Mouse (Mus musculus) myocyte (in vitro differentiated cells): ENCODE measurements around the gene Itpk1.

Experiments
- CEBPB ChIP-seq: IDR thresholded peaks from 2 replicates; pipeline ENCODE4 v1.6.1; 2011; ENCODE audit warnings: mild to moderate bottlenecking, moderate library complexity; ENCODE audit not compliant: poor library complexity, insufficient read depth, severe bottlenecking
- E2F4 ChIP-seq: IDR thresholded peaks from one replicate; pipeline ENCODE4 v1.6.1; 2011; ENCODE audit warnings: mild to moderate bottlenecking, control low read depth, moderate library complexity; ENCODE audit not compliant: insufficient read depth
- MAX ChIP-seq: IDR thresholded peaks from one replicate; pipeline ENCODE4 v1.6.1; 2011; ENCODE audit warnings: low read depth, mild to moderate bottlenecking, control low read depth
- MYOG ChIP-seq, 3 experiments: IDR thresholded peaks; one replicate each; pipeline ENCODE4 v1.6.1; 2011; ENCODE audit warnings: control low read depth in 2 of 3, low read depth in 2 of 3, mild to moderate bottlenecking in 2 of 3; ENCODE audit not compliant: insufficient read length in 2 of 3, control insufficient read depth in 1 of 3, insufficient read depth in 1 of 3
- POLR2A ChIP-seq: IDR thresholded peaks from one replicate; pipeline ENCODE4 v1.6.1; 2011; ENCODE audit warnings: low read depth, mild to moderate bottlenecking, control low read depth, moderate library complexity; ENCODE audit not compliant: insufficient read length
- REST ChIP-seq: IDR thresholded peaks from one replicate; pipeline ENCODE4 v1.6.1; 2011; ENCODE audit warnings: mild to moderate bottlenecking, control low read depth, moderate library complexity; ENCODE audit not compliant: insufficient read depth, insufficient read length
- TCF12 ChIP-seq: IDR thresholded peaks from one replicate; pipeline ENCODE4 v1.6.1; 2011; ENCODE audit warnings: mild to moderate bottlenecking, control low read depth; ENCODE audit not compliant: poor library complexity, insufficient read depth, severe bottlenecking
- TCF3 ChIP-seq: IDR thresholded peaks from one replicate; pipeline ENCODE4 v1.6.1; 2011; ENCODE audit warnings: low read depth, control low read depth; ENCODE audit not compliant: insufficient read length
- USF1 ChIP-seq: IDR thresholded peaks from one replicate; pipeline ENCODE4 v1.6.1; 2011; ENCODE audit warnings: low read depth, mild to moderate bottlenecking, control low read depth, moderate library complexity

DNA sequence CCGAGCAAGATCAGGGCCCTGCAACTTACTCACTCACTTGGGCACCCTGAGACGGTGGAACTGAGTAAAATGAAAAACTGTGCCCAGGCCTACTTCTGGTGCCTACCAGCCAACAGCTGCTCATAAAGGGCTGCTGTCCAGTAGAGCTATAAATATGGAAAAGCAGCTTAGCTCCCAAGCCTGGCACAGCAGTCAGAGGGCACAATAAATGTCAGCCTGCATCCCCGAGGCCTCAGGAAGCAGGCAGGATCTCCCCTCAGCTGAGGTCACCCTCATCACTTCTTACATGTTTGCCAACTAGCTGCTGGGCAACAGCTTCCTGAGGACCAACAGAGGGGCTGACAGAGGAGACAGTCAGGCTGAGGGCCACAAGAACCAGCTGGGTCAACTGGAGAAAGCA lies 27.6 kb downstream of the Itpk1 start:
- TF ChIP-seq E2F4: no peak
- peak in 1 of 3 experiments; percentile 58 for TF ChIP-seq MYOG (IDR thresholded peaks at IDR 0.05; ENCODE audit: control insufficient read depth in 1 of 3, insufficient read depth in 1 of 3, insufficient read length in 2 of 3, low read depth in 2 of 3)
- TF ChIP-seq USF1: no peak
- no peak for TF ChIP-seq TCF12
- TF ChIP-seq POLR2A: no peak
- TF ChIP-seq CEBPB: no peak
- TF ChIP-seq MAX: no peak
- TF ChIP-seq TCF3: no peak
- no peak for TF ChIP-seq REST
